Mouse (Mus musculus): Measurements from ENCODE around the gene Chrm3. TPM values are rescaled to one million over a fixed set of nuclear protein-coding genes. Genes with fewer than 3 reads are reported as not detected.

Chrm3 gene
- polyA plus RNA-seq, 1 experiment, result 2.6 TPM

DNA sequence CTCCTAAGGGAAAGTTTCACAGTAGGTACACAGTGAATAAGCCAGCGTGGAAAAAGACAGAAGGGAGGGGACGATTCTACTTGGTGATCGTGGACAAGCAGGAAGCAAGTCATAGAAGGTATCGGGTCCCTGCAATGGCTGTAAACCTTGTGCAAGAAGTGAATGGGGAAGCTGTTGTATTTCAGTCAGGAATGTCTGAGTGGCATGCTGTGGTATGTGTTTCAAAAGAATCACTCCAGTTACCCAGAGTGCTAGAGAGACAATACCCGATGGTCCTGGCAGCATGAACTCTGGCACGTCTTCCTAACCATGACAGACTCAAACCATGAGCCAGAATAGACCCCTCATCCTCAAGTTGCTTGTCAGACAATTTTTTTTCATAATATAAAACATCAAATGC lies 375.0 kb downstream of the Chrm3 start:
- no peak overlapping the region for H3K4me3 ChIP-seq (ENCODE audit: low read depth, low read length)
- H3K27me3 ChIP-seq (ENCODE audit: control insufficient read depth, insufficient read depth, low read length), result no peaks in the 10 kb centered on the region
- 71% methylated on average over 6 of the region's 6 CpGs for WGBS
- H3K4me1 ChIP-seq (ENCODE audit: control insufficient read depth, insufficient read depth, insufficient read length, low read length), result no peaks in the 10 kb centered on the region
- TF ChIP-seq CTCF (IDR thresholded peaks at IDR 0.05; ENCODE audit: extremely low read depth, insufficient read length, insufficient replicate concordance, low read depth, low read length), result no peak
- no peak for TF ChIP-seq POLR2A (IDR thresholded peaks at IDR 0.05; ENCODE audit: low read depth, low read length)
- no peaks in the 10 kb centered on the region for H3K36me3 ChIP-seq (ENCODE audit: control insufficient read depth, insufficient read depth, low read length)
- no peak overlapping the region for H3K27ac ChIP-seq (ENCODE audit: insufficient read depth, low read depth, low read length)

DNA sequence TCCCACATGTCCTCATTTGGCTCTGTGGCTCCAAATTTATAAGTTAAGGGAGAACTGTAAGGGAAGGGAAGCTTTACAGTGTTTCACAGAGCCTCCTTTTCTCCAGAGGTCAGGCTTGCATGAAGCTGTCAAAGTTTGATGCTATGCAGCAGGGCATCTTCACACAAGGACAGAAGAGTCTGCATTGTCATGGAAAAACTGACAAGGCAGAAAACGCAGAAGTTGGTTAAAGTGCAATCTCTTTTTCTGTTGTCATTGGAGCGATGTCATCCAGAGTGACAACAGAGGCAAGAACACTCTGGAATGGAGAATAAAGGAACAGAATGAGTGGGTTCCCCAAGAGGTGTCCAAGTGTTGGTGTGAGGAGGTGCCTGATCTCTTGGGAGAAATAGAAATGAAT lies 377.4 kb downstream of the Chrm3 start:
- WGBS, result 86% methylated on average over 2 of the region's 2 CpGs
- no peak overlapping the region for H3K4me3 ChIP-seq (ENCODE audit: low read depth, low read length)
- TF ChIP-seq POLR2A (IDR thresholded peaks at IDR 0.05; ENCODE audit: low read depth, low read length) (no peak), CTCF (IDR thresholded peaks at IDR 0.05; ENCODE audit: extremely low read depth, insufficient read length, insufficient replicate concordance, low read depth, low read length) (no peak)
- H3K27ac ChIP-seq (ENCODE audit: insufficient read depth, low read depth, low read length), result no peak overlapping the region
- H3K4me1 ChIP-seq (ENCODE audit: control insufficient read depth, insufficient read depth, insufficient read length, low read length), result no peaks in the 10 kb centered on the region
- no peaks in the 10 kb centered on the region for H3K36me3 ChIP-seq (ENCODE audit: control insufficient read depth, insufficient read depth, low read length)
- H3K27me3 ChIP-seq (ENCODE audit: control insufficient read depth, insufficient read depth, low read length), result no peaks in the 10 kb centered on the region

DNA sequence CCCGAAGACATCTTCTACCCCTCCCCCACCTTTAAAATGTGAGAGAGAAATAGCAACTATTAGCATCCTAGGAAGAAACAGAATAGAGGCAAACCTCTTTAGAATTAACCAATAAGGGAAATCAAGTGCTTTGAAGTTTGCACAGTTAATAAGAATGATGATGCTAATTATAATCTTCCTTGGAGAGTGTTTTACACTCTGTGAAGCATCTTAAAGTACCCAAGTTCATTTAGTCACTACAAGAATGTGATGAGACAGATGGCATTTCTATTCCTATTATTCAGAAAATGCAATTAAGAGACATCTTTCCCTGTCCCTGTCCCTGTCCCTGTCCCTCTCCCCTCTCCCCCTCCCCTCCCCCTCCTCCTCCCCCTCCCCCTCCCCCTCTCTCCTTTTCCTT lies 382.9 kb downstream of the Chrm3 start:
- Histone ChIP-seq H3K4me3 (ENCODE audit: low read depth, low read length) (no peak overlapping the region), H3K36me3 (ENCODE audit: control insufficient read depth, insufficient read depth, low read length) (no peaks in the 10 kb centered on the region), H3K27ac (ENCODE audit: insufficient read depth, low read depth, low read length) (no peak overlapping the region), H3K4me1 (ENCODE audit: control insufficient read depth, insufficient read depth, insufficient read length, low read length) (no peaks in the 10 kb centered on the region), H3K27me3 (ENCODE audit: control insufficient read depth, insufficient read depth, low read length) (no peaks in the 10 kb centered on the region)
- TF ChIP-seq CTCF (IDR thresholded peaks at IDR 0.05; ENCODE audit: extremely low read depth, insufficient read length, insufficient replicate concordance, low read depth, low read length) (no peak), POLR2A (IDR thresholded peaks at IDR 0.05; ENCODE audit: low read depth, low read length) (no peak)
- WGBS, result 85% methylated on average over 1 of the region's 1 CpGs

DNA sequence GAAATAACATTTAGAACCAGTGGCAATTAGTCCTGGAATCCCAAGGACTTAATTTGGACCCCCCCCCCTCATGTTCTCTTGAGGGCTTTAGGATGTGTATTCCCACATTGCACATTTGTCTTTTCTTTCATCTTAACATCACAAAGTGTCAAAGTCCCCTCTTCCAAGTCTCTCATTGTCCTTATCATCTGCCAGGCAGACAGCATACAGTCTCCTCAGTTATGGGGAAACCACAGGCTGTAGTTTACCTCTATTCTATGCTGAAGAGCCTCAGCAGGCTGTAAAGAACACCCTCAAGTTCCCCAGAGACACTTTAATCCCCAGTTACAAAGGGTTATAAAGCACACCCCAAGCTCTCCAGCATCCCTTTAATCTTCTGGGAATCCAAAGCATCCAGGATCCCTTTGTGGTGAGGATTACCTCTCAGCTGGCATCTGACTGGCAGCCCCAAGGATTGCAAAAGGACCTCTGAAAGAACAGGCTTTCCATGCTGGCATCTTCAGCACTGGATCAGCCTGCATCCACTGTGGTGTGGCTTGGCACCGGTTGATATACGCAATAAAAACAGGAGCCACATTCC lies 386.8 kb downstream of the Chrm3 start:
- no peak for TF ChIP-seq POLR2A (IDR thresholded peaks at IDR 0.05; ENCODE audit: low read depth, low read length)
- no peak for TF ChIP-seq CTCF (IDR thresholded peaks at IDR 0.05; ENCODE audit: extremely low read depth, insufficient read length, insufficient replicate concordance, low read depth, low read length)
- WGBS, result 81% methylated on average over 2 of the region's 2 CpGs
- no peaks in the 10 kb centered on the region for H3K36me3 ChIP-seq (ENCODE audit: control insufficient read depth, insufficient read depth, low read length)
- H3K4me3 ChIP-seq (ENCODE audit: low read depth, low read length), result no peak overlapping the region
- H3K4me1 ChIP-seq (ENCODE audit: control insufficient read depth, insufficient read depth, insufficient read length, low read length), result no peaks in the 10 kb centered on the region
- H3K27ac ChIP-seq (ENCODE audit: insufficient read depth, low read depth, low read length), result no peak overlapping the region
- H3K27me3 ChIP-seq (ENCODE audit: control insufficient read depth, insufficient read depth, low read length), result no peaks in the 10 kb centered on the region

DNA sequence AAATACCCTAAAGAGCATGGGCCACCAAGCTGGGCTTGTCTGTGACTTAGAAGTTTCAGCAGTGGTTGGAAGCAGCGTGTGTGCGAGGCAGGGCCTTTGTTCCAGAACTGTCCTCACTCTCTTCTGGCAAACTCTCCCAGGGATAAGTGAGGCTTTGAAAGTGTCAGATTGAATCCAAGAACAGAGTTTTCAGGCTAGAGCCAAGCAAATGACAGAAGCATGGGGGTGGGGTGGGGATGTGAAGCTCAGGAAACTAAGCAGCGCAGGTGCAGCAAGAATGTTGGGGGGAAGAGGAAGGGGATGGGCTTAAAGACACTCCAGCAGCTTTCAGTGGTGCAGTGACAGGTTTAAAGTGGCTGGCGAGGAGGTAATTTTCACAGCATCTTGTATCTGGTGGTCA lies 388.8 kb downstream of the Chrm3 start:
- no peak overlapping the region for H3K4me3 ChIP-seq (ENCODE audit: low read depth, low read length)
- no peaks in the 10 kb centered on the region for H3K4me1 ChIP-seq (ENCODE audit: control insufficient read depth, insufficient read depth, insufficient read length, low read length)
- no peaks in the 10 kb centered on the region for H3K36me3 ChIP-seq (ENCODE audit: control insufficient read depth, insufficient read depth, low read length)
- H3K27me3 ChIP-seq (ENCODE audit: control insufficient read depth, insufficient read depth, low read length), result no peaks in the 10 kb centered on the region
- TF ChIP-seq CTCF (IDR thresholded peaks at IDR 0.05; ENCODE audit: extremely low read depth, insufficient read length, insufficient replicate concordance, low read depth, low read length), result no peak
- TF ChIP-seq POLR2A (IDR thresholded peaks at IDR 0.05; ENCODE audit: low read depth, low read length), result no peak
- WGBS, result 88% methylated on average over 4 of the region's 4 CpGs
- no peak overlapping the region for H3K27ac ChIP-seq (ENCODE audit: insufficient read depth, low read depth, low read length)

DNA sequence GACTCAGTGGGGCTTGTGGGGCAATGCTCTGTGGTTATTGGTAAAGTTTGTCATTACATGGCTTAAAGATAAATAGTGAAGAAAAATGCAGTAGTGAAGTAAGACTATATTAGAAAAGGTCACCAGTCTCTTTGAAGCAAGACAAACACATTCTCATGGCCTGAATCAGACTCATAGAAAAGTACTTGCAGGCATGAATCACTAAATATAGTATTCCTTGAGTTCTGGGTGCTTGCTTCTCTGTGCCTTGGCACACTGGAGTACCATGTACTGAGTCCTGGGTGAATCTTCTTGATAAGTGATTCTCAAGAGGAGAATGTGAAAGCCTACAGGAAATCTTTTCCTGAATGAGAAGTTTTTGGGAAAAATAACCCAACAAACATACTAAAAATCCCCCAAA lies 408.0 kb downstream of the Chrm3 start:
- no peaks in the 10 kb centered on the region for H3K27me3 ChIP-seq (ENCODE audit: control insufficient read depth, insufficient read depth, low read length)
- H3K4me3 ChIP-seq (ENCODE audit: low read depth, low read length), result no peak overlapping the region
- no peak for TF ChIP-seq POLR2A (IDR thresholded peaks at IDR 0.05; ENCODE audit: low read depth, low read length)
- no peak for TF ChIP-seq CTCF (IDR thresholded peaks at IDR 0.05; ENCODE audit: extremely low read depth, insufficient read length, insufficient replicate concordance, low read depth, low read length)
- H3K36me3 ChIP-seq (ENCODE audit: control insufficient read depth, insufficient read depth, low read length), result no peaks in the 10 kb centered on the region
- no peak overlapping the region for H3K27ac ChIP-seq (ENCODE audit: insufficient read depth, low read depth, low read length)
- no peaks in the 10 kb centered on the region for H3K4me1 ChIP-seq (ENCODE audit: control insufficient read depth, insufficient read depth, insufficient read length, low read length)

DNA sequence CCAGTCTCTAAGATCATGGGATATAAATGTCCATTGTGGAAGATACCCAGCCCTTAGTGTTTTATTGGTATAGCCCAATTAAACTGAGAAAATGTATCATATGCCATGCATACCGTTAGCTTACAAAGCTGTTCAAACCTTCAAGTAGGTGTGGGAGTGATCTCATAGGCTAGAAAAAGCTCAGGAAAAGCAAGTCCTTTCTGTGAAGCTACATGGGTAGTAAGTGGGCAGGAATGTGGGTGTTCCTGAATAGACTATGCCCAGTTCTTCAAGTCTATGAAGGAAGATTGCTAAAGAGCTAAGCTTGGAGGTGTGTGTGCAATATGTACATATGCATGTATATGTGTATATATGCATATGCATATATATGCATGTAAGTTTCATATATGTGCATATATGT lies 409.3 kb downstream of the Chrm3 start:
- Histone ChIP-seq H3K36me3 (ENCODE audit: control insufficient read depth, insufficient read depth, low read length) (no peaks in the 10 kb centered on the region), H3K27me3 (ENCODE audit: control insufficient read depth, insufficient read depth, low read length) (no peaks in the 10 kb centered on the region), H3K27ac (ENCODE audit: insufficient read depth, low read depth, low read length) (no peak overlapping the region), H3K4me1 (ENCODE audit: control insufficient read depth, insufficient read depth, insufficient read length, low read length) (no peaks in the 10 kb centered on the region), H3K4me3 (ENCODE audit: low read depth, low read length) (no peak overlapping the region)
- 52% methylated on average over 1 of the region's 1 CpGs for WGBS
- TF ChIP-seq POLR2A (IDR thresholded peaks at IDR 0.05; ENCODE audit: low read depth, low read length) (no peak), CTCF (IDR thresholded peaks at IDR 0.05; ENCODE audit: extremely low read depth, insufficient read length, insufficient replicate concordance, low read depth, low read length) (no peak)

Measured in small intestine, adult 2 months (tissue).